Mouse (Mus musculus) limb, embryonic 12.5 days (tissue): Measurements from ENCODE around the gene Zfp536. TPM values are rescaled to one million over a fixed set of nuclear protein-coding genes. Genes with fewer than 3 reads are reported as not detected.

ENCODE experiments used
- ATAC-seq: fragments of 200-750 bp; cut with Nextera tagmentation; 2 replicates; pipeline ENCODE4 v1.8.0; 2017; ENCODE audit warnings: low read depth, moderate TSS enrichment; ENCODE audit not compliant: insufficient number of reproducible peaks, insufficient read depth, low FRiP score, low TSS enrichment
- H3K27ac ChIP-seq: fragments of 300-500 bp; sonication (generic); 2 replicates; pipeline ENCODE4 v1.5.1; 2016; ENCODE audit warnings: mild to moderate bottlenecking, moderate library complexity
- H3K27me3 ChIP-seq: fragments of 300-500 bp; sonication (generic); 2 replicates; pipeline ENCODE4 v1.6.1; 2016; ENCODE audit warnings: mild to moderate bottlenecking, moderate library complexity
- H3K36me3 ChIP-seq: fragments of 300-500 bp; sonication (generic); 2 replicates; pipeline ENCODE4 v1.6.1; 2016; ENCODE audit warnings: mild to moderate bottlenecking, moderate library complexity
- H3K4me1 ChIP-seq: fragments of 300-500 bp; sonication (generic); replicated peaks from 2 replicates; pipeline ENCODE4 v1.6.1; 2016
- H3K4me2 ChIP-seq: fragments of 300-500 bp; sonication (generic); 2 replicates; pipeline ENCODE4 v1.6.1; 2016; ENCODE audit warnings: mild to moderate bottlenecking, moderate library complexity
- H3K4me3 ChIP-seq: fragments of 300-500 bp; sonication (generic); replicated peaks from 2 replicates; pipeline ENCODE4 v1.5.1; 2016; ENCODE audit warnings: mild to moderate bottlenecking
- H3K9ac ChIP-seq: fragments of 300-500 bp; sonication (generic); replicated peaks from 2 replicates; pipeline ENCODE4 v1.6.1; 2016; ENCODE audit warnings: mild to moderate bottlenecking, moderate library complexity
- H3K9me3 ChIP-seq: fragments of 300-500 bp; sonication (generic); 2 replicates; pipeline ENCODE4 v1.6.1; 2016; ENCODE audit warnings: mild to moderate bottlenecking, moderate library complexity
- WGBS: fragments of 180-500 bp; shearing (Covaris S2); methylation state at CpG from one replicate; pipeline ENCODE4 v1.1.7; 2016; 5-methylcytosine and 5-hydroxymethylcytosine counted together
- polyA plus RNA-seq: library from polyadenylated mRNA; unstranded; fragments of >200 nt; fragmentation: Nextera tagmentation; extraction: Ambion mirVana; gene quantifications from 2 replicates; pipeline ENCODE4 v1.2.1, GENCODE M21; 2016

Gene Zfp536
- polyA plus RNA-seq, 1 experiment from 2014 or later = 8.1 TPM

DNA sequence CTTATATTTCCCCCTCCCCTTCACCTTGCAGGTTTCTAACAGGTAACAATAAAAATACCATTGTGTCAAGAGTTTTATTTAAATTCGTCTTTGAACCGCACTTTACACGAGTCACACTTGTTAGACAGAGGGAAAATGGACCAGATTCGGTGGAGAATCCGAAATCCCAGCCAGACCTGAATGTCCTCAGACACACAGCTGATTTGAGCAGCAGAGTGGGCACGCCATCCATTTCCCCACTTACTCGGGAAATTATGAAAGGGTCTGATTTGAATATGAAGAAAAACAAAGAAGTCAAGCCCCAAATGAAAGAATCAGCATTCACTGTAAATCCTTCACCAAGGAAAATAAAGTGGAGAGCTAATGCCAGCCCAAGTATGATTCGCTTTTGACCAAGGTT is 208.1 kb downstream of the Zfp536 start:
- WGBS = 76% methylated on average over 8 of the region's 8 CpGs
- no peak for ATAC-seq
- Histone ChIP-seq H3K4me3 (no peak overlapping the region), H3K9ac (no peak overlapping the region), H3K27ac (no peak overlapping the region), H3K4me1 (peaks cover 56% of the 10 kb centered on the region), H3K36me3 (no peaks in the 10 kb centered on the region), H3K4me2 (no peak overlapping the region), H3K9me3 (no peaks in the 10 kb centered on the region; the same call in 1 of the 2 replicates), H3K27me3 (peaks cover 5% of the 10 kb centered on the region; the same call in 1 of the 2 replicates)

DNA sequence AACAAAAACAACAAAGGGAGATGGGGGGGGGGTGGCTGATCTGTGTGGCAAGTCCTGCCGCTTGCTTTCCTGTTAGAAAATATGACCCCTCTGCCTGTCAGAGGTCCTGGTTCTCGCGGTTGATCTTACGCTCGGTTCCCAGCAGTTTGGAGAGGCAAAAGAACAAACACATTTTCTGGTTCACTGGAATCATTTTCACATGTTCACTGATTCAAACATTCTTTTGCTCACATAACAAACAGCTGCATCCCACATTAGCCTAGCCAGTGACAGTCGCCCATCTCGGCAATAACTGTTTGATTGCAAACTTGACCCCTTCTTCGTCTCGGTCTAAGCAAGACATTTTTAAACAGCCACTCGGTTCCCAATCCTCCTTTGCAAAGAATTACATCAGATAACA is 208.8 kb downstream of the Zfp536 start:
- Histone ChIP-seq H3K4me2 (peak overlapping the region; percentile 31), H3K9ac (no peak overlapping the region), H3K4me3 (no peak overlapping the region), H3K27me3 (peaks cover 5% of the 10 kb centered on the region; the same call in 1 of the 2 replicates), H3K36me3 (no peaks in the 10 kb centered on the region), H3K27ac (no peak overlapping the region), H3K9me3 (no peaks in the 10 kb centered on the region; the same call in 1 of the 2 replicates), H3K4me1 (peaks cover 56% of the 10 kb centered on the region)
- 24% methylated on average over 10 of the region's 10 CpGs for WGBS
- no peak for ATAC-seq

DNA sequence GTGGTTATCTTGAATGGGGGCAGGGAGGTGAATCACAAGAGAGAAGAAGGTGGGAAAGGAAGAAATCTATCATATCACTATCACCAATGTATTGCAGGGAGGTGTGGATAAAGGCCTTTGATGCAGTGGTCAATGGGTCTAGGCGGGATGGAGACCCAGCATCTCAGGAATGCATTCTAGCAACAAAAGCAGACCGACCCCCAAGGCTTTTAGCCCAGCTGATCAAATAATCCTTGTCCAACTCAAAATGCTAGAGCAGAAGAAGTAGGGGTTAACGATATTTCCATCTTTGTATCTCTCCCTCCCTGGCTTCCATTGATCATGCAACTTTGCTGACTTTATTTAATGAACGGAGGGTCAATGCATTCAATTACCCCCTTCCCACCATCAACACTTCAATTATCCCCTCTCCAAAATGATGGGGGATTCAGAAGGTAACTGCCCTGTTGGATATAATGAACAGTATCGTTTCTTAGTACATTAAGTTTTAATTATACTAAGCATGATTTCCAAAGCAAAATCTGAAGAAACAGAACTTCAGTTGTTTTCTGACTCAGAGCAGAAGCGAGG is 209.5 kb downstream of the Zfp536 start:
- peak overlapping the region; percentile 31; the same call in 1 of the 2 replicates for H3K4me2 ChIP-seq
- H3K4me1 ChIP-seq = peaks cover 53% of the 10 kb centered on the region
- no peak overlapping the region for H3K4me3 ChIP-seq
- H3K36me3 ChIP-seq = no peaks in the 10 kb centered on the region
- no peak overlapping the region for H3K9ac ChIP-seq
- no peaks in the 10 kb centered on the region; the same call in 1 of the 2 replicates for H3K9me3 ChIP-seq
- peaks cover 5% of the 10 kb centered on the region; the same call in 1 of the 2 replicates for H3K27me3 ChIP-seq
- no peak overlapping the region for H3K27ac ChIP-seq
- WGBS = 40% methylated on average over 6 of the region's 6 CpGs
- ATAC-seq = no peak

DNA sequence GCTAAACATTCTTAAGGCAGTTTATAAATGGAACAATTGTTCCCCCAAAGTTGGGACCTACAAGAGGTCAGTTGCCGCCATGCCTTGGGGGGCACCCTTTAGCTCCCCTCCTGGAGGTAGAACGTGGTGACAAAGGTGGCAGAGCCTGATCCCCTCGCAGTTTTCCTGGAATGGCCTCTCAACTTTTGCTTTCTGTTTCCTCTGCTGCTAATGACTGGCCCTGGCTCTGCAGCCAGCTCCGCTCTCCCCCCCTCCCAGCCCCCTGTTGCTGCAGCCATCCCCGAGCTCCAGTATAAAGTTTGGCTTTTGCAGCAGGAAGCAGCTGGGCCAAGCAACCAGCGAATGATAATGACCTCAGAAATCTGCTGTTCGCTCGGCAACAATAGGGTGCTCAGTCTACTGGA is 210.3 kb downstream of the Zfp536 start:
- no peaks in the 10 kb centered on the region for H3K9me3 ChIP-seq
- no peak for ATAC-seq
- peak overlapping the region; percentile 73; the same call in 1 of the 2 replicates for H3K27ac ChIP-seq
- no peaks in the 10 kb centered on the region for H3K36me3 ChIP-seq
- no peak overlapping the region for H3K9ac ChIP-seq
- H3K4me3 ChIP-seq = 0 out of 2 replicates have a peak overlapping the region, but pooled peaks have one; percentile 13
- peaks cover 48% of the 10 kb centered on the region for H3K4me1 ChIP-seq
- WGBS = 7% methylated on average over 8 of the region's 8 CpGs
- H3K4me2 ChIP-seq = peak overlapping the region; percentile 55
- peaks cover 5% of the 10 kb centered on the region; the same call in 1 of the 2 replicates for H3K27me3 ChIP-seq

DNA sequence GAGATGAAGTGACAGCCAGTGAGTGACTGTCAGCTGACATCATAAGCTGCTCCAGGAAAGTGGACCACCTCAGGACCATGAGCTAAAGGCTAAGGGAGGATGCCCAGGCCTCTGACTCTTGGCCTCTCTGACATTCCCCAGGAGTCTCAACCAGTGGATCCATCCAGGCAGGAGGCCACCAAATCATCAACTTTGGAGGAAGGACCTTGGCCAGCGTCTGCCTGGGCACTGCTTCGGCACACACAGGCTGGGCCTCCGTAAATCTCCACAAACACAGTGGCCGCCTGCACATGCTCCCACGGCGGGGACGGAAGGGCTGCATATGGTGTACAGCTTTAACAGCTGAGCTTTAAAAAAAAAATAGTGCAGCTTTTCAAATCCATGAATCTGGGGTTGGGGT is 210.9 kb downstream of the Zfp536 start:
- no peak for ATAC-seq

DNA sequence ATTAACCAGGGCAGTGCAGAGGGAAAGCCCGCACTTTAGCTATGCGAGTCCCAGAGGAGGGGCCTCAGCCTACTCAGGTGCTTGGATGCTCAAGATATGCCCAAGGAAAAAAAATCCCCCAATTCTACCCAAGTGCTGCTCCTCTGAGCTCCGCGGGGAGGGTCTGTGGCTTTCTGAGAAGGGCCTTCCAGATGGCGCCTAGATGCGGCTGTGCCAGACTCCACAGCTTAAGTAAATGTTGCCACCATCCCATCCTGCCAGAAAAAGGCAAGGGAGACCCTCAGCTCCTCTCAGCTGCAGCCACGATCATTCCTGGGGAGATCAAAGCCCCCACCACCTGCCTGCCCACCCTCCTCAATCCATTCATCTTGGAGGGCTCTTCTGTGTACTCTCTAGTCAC is 212.9 kb downstream of the Zfp536 start:
- H3K4me3 ChIP-seq = no peak overlapping the region
- 75% methylated on average over 7 of the region's 7 CpGs for WGBS
- no peaks in the 10 kb centered on the region for H3K36me3 ChIP-seq
- peaks cover 5% of the 10 kb centered on the region; the same call in 1 of the 2 replicates for H3K27me3 ChIP-seq
- H3K4me2 ChIP-seq = no peak overlapping the region
- H3K9me3 ChIP-seq = no peaks in the 10 kb centered on the region
- ATAC-seq = no peak
- H3K9ac ChIP-seq = no peak overlapping the region
- H3K27ac ChIP-seq = no peak overlapping the region
- H3K4me1 ChIP-seq = peaks cover 34% of the 10 kb centered on the region

More for the DNA sequence above, 210.9 kb downstream of the Zfp536 start:
- 11% methylated on average over 7 of the region's 7 CpGs for WGBS
- H3K27me3 ChIP-seq = peaks cover 5% of the 10 kb centered on the region; the same call in 1 of the 2 replicates
- no peaks in the 10 kb centered on the region for H3K9me3 ChIP-seq
- H3K4me2 ChIP-seq = peak overlapping the region; percentile 55
- peaks cover 48% of the 10 kb centered on the region for H3K4me1 ChIP-seq
- peak overlapping the region; percentile 73; the same call in 1 of the 2 replicates for H3K27ac ChIP-seq
- H3K9ac ChIP-seq = no peak overlapping the region
- H3K4me3 ChIP-seq = no peak overlapping the region
- no peaks in the 10 kb centered on the region for H3K36me3 ChIP-seq

DNA sequence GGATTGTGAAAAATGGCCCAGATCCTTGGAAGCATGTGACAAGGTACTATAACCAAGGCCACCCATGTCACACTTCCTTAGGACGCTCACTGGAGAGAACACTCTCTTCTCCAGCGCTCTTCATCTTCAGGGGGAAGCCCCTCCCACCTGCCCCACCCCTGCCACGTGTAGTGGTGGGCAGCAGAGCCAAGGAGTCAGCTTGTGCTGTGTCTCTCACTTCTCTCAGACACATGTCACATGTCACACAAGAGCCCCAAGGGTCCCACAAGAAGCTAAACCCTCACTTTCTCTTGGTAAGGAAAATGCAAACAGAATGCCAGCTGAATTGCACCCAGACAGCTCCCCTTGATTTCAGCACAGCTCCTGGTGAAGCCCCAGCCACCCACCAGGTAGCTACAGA is 213.6 kb downstream of the Zfp536 start:
- Histone ChIP-seq H3K9me3 (no peaks in the 10 kb centered on the region), H3K4me2 (no peak overlapping the region), H3K4me3 (no peak overlapping the region), H3K4me1 (peaks cover 29% of the 10 kb centered on the region), H3K27me3 (peaks cover 5% of the 10 kb centered on the region; the same call in 1 of the 2 replicates), H3K9ac (no peak overlapping the region), H3K36me3 (no peaks in the 10 kb centered on the region), H3K27ac (no peak overlapping the region)
- WGBS = 41% methylated on average over 3 of the region's 3 CpGs
- no peak for ATAC-seq

DNA sequence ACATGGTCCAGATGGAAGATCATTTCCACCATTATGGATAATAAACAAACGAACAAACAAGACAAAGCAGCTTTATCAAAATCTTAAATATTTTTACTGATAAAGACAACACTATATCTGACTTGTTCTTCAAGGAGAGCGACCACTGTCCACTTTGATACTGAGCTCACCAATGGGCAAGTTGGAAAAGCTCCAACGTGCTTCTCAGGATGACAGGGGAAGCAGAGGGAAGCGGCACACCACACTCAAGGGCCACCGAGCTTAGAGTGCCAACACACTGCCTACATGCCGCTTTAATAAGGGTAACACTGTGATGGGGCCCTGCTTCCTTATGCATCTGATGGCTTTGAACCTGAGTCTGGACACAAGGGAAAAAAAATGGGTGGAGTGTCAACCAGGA is 214.1 kb downstream of the Zfp536 start:
- Histone ChIP-seq H3K27me3 (peaks cover 5% of the 10 kb centered on the region; the same call in 1 of the 2 replicates), H3K9me3 (no peaks in the 10 kb centered on the region), H3K4me1 (peaks cover 24% of the 10 kb centered on the region), H3K4me3 (no peak overlapping the region), H3K9ac (no peak overlapping the region), H3K4me2 (no peak overlapping the region), H3K27ac (no peak overlapping the region), H3K36me3 (no peaks in the 10 kb centered on the region)
- 92% methylated on average over 6 of the region's 6 CpGs for WGBS
- no peak for ATAC-seq

DNA sequence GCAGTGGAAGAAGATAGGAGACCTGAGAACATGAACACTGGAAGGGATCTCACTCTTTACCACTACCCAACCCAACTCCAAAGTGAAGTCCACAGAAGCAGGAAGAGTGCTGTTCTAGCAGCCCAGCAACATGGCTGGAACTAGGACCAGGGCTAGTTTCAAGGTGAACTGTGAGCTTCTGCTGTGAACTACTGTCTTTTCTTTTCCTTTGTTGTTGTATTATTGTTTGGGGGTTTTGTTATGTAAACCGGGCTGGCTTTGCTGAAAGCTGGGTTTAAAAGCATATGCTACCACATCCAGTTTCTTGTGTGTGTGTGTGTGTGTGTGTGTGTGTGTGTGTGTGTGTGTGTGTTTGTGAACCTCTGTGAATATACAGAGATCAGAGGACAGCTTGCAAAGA is 216.6 kb downstream of the Zfp536 start:
- Histone ChIP-seq H3K9ac (no peak overlapping the region), H3K27me3 (peaks cover 8% of the 10 kb centered on the region; the same call in 1 of the 2 replicates), H3K36me3 (no peaks in the 10 kb centered on the region), H3K4me2 (no peak overlapping the region), H3K27ac (no peak overlapping the region), H3K4me1 (peaks cover 3% of the 10 kb centered on the region; the same call in 1 of the 2 replicates), H3K4me3 (no peak overlapping the region), H3K9me3 (no peaks in the 10 kb centered on the region)
- ATAC-seq = no peak
- whole genome bisulfite sequencing = 73% methylated on average over 1 of the region's 1 CpGs

DNA sequence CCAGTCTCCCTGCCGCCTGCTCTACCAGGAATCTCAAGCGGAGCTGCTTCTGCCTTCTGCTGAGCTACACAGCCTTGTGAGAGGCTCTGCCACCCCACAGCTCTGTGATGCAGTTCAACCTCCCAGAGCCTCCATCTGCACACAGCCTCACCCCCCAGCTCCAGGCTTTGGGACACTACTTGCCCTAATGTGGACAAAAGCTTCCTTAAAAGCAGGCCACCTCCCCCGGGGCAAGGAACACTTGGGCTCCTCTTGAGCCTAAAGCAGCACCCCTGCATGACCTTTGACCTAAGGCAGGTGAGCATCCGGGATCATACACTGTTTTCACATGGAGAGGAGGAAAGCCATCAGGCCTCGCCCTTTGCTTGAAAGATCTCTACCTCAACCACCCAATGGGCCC is 219.0 kb downstream of the Zfp536 start:
- Histone ChIP-seq H3K9ac (no peak overlapping the region), H3K9me3 (no peaks in the 10 kb centered on the region), H3K4me3 (no peak overlapping the region), H3K27me3 (0 out of 2 replicates have a peak, but pooled peaks cover 3% of the 10 kb centered on the region), H3K27ac (no peak overlapping the region), H3K36me3 (no peaks in the 10 kb centered on the region), H3K4me2 (no peak overlapping the region), H3K4me1 (peaks cover 10% of the 10 kb centered on the region)
- 71% methylated on average over 5 of the region's 5 CpGs for WGBS
- no peak for ATAC-seq

DNA sequence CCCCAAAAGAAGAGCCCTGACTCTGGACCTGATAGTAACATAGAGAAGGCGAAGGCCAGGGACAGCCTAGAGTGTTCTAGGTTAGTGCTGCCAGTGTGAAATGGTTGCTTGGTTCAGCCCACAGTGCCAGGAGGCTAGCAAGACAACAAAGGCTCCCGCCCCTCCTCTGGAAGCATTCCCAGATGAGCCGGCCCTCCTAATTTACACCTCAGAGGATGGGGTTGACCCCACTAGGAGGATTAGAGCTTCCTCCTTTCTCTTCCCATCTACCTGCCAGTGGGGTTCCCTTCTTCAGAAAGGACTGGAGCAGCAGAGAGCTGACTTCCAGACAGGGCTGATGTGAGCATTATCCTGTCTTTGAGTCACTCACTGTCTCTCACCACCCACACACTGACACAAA is 219.8 kb downstream of the Zfp536 start:
- no peak overlapping the region for H3K4me3 ChIP-seq
- H3K27ac ChIP-seq = no peak overlapping the region
- no peaks in the 10 kb centered on the region for H3K36me3 ChIP-seq
- no peak overlapping the region for H3K4me2 ChIP-seq
- peaks cover 15% of the 10 kb centered on the region for H3K4me1 ChIP-seq
- 59% methylated on average over 3 of the region's 3 CpGs for WGBS
- 0 out of 2 replicates have a peak, but pooled peaks cover 3% of the 10 kb centered on the region for H3K27me3 ChIP-seq
- H3K9me3 ChIP-seq = no peaks in the 10 kb centered on the region
- no peak for ATAC-seq
- H3K9ac ChIP-seq = no peak overlapping the region

DNA sequence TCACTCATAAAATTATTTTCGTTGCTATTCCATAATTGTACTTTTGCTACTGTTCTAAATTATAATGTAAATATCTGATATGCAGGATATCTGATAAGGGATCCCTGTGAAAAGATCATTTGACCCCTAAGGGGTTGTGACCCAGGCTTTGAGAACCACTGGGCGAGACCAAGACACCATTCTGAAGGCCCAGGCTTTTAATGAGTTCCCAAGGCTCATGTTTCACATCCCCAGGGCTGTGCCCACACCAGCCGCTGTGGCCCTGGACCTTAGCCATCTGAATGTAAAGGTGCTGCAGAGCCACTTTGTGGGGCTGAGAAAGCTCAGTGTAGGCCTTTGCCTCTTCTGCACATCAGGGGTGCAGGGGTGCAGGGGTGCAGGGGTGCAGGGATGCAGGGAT is 221.1 kb downstream of the Zfp536 start:
- Histone ChIP-seq H3K9ac (no peak overlapping the region), H3K9me3 (no peaks in the 10 kb centered on the region), H3K27ac (no peak overlapping the region), H3K4me1 (peaks cover 15% of the 10 kb centered on the region), H3K36me3 (no peaks in the 10 kb centered on the region), H3K4me2 (no peak overlapping the region), H3K27me3 (0 out of 2 replicates have a peak, but pooled peaks cover 3% of the 10 kb centered on the region), H3K4me3 (no peak overlapping the region)
- WGBS = 46% methylated on average over 3 of the region's 3 CpGs
- no peak for ATAC-seq
